Mouse (Mus musculus) kidney, adult 2 months (tissue): ENCODE data around the gene Tmc6.

Source experiments
- CTCF ChIP-seq: fragments of 200-500 bp; conservative IDR thresholded peaks from 2 replicates; pipeline ENCODE4 v1.5.1; 2011; ENCODE audit warnings: low read depth, mild to moderate bottlenecking, control low read depth, low read length, moderate library complexity, mixed read lengths; ENCODE audit not compliant: insufficient read depth, insufficient read length
- POLR2A ChIP-seq: fragments of 200-500 bp; IDR thresholded peaks from one replicate; pipeline ENCODE4 v1.6.1; 2011; ENCODE audit warnings: low read depth, low read length, control low read depth

DNA sequence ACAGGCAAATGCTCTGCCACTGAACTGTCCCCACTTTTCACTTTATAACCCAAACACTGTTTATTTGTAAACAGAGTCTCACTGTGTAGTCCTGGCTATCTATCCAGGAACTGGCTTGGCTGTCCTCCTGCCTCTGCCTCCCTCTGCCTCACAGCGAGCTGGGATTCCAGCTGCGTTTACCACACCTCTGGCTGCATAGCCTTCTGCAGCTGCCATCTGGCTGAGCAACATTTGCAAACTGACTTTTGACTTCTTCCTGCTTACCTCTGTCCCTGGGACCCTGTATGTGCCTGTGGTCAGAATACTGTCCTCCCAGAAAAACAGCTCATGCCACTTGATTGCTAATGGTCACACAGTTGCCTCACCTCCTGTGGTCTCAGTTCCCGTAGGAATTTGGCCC is 45.4 kb upstream of the Tmc6 start:
- TF ChIP-seq CTCF (no peak), POLR2A (no peak)
